Mouse (Mus musculus): ENCODE measurements at regions not wholly inside any gene's neighbourhood (a gene's known extent, or its start where the extent isn't known, plus 50 kb on each side); places are given as distances from the start of the nearest gene placed in this dataset.

- H3K4me3 ChIP-seq: no peak overlapping the region
- no peaks in the 10 kb centered on the region for H3K27me3 ChIP-seq
- H3K27ac ChIP-seq: peak overlapping the region; percentile 34; the same call in 1 of the 2 replicates
- H3K4me1 ChIP-seq: peaks cover 14% of the 10 kb centered on the region
- no peak overlapping the region for H3K4me2 ChIP-seq
- WGBS: 33% methylated on average over 2 of the region's 2 CpGs
- H3K9ac ChIP-seq: no peak overlapping the region
- H3K36me3 ChIP-seq: no peaks in the 10 kb centered on the region
- ATAC-seq (ENCODE audit: insufficient number of reproducible peaks, low FRiP score, low TSS enrichment, low read depth): no peak
- H3K9me3 ChIP-seq: no peaks in the 10 kb centered on the region
Measured at GRCm38 (mm10) chr14:62159690-62160089, 132.7 kb upstream of the Rnaseh2b start.

GRCm38 (mm10) chr14:62163120-62163796, 129.1 kb upstream of the Rnaseh2b start:
- H3K27ac ChIP-seq: no peak overlapping the region
- 45% methylated on average over 12 of the region's 12 CpGs for WGBS
- H3K4me3 ChIP-seq: no peak overlapping the region
- no peak overlapping the region for H3K9ac ChIP-seq
- no peak overlapping the region for H3K4me2 ChIP-seq
- H3K36me3 ChIP-seq: no peaks in the 10 kb centered on the region
- no peaks in the 10 kb centered on the region for H3K27me3 ChIP-seq
- H3K4me1 ChIP-seq: peaks cover 14% of the 10 kb centered on the region
- ATAC-seq (ENCODE audit: insufficient number of reproducible peaks, low FRiP score, low TSS enrichment, low read depth): no peak
- no peaks in the 10 kb centered on the region for H3K9me3 ChIP-seq

GRCm38 (mm10) chr14:62164918-62165317, 127.5 kb upstream of the Rnaseh2b start:
- H3K4me3 ChIP-seq: no peak overlapping the region
- no peaks in the 10 kb centered on the region for H3K36me3 ChIP-seq
- H3K4me2 ChIP-seq: no peak overlapping the region
- H3K27me3 ChIP-seq: no peaks in the 10 kb centered on the region
- ATAC-seq (ENCODE audit: insufficient number of reproducible peaks, low FRiP score, low TSS enrichment, low read depth): no peak
- H3K9me3 ChIP-seq: no peaks in the 10 kb centered on the region
- H3K27ac ChIP-seq: no peak overlapping the region
- 70% methylated on average over 4 of the region's 4 CpGs for WGBS
- peaks cover 7% of the 10 kb centered on the region for H3K4me1 ChIP-seq
- no peak overlapping the region for H3K9ac ChIP-seq

- ATAC-seq (ENCODE audit: insufficient number of reproducible peaks, low FRiP score, low TSS enrichment, low read depth): no peak
- Histone ChIP-seq H3K36me3 (no peaks in the 10 kb centered on the region), H3K4me3 (no peak overlapping the region), H3K27me3 (no peaks in the 10 kb centered on the region), H3K9ac (no peak overlapping the region), H3K27ac (no peak overlapping the region), H3K9me3 (no peaks in the 10 kb centered on the region), H3K4me1 (peaks cover 10% of the 10 kb centered on the region; the same call in 1 of the 2 replicates), H3K4me2 (no peak overlapping the region)
- 68% methylated on average over 1 of the region's 1 CpGs for WGBS
Measured at GRCm38 (mm10) chr14:62166006-62166405, 126.4 kb upstream of the Rnaseh2b start.

- no peak overlapping the region for H3K4me3 ChIP-seq
- no peak for ATAC-seq (ENCODE audit: insufficient number of reproducible peaks, low FRiP score, low TSS enrichment, low read depth)
- no peaks in the 10 kb centered on the region for H3K36me3 ChIP-seq
- H3K27ac ChIP-seq: no peak overlapping the region
- no peak overlapping the region for H3K4me2 ChIP-seq
- no peaks in the 10 kb centered on the region for H3K9me3 ChIP-seq
- WGBS: 66% methylated on average over 5 of the region's 5 CpGs
- peaks cover 15% of the 10 kb centered on the region; the same call in 1 of the 2 replicates for H3K4me1 ChIP-seq
- H3K27me3 ChIP-seq: no peaks in the 10 kb centered on the region
- no peak overlapping the region for H3K9ac ChIP-seq
Measured at GRCm38 (mm10) chr14:62166596-62166995, 125.8 kb upstream of the Rnaseh2b start.

- Histone ChIP-seq H3K9ac (no peak overlapping the region), H3K4me1 (peaks cover 19% of the 10 kb centered on the region; the same call in 1 of the 2 replicates), H3K9me3 (no peaks in the 10 kb centered on the region), H3K36me3 (no peaks in the 10 kb centered on the region), H3K4me2 (no peak overlapping the region), H3K27me3 (no peaks in the 10 kb centered on the region), H3K4me3 (no peak overlapping the region), H3K27ac (no peak overlapping the region)
- ATAC-seq (ENCODE audit: insufficient number of reproducible peaks, low FRiP score, low TSS enrichment, low read depth): no peak
- WGBS: 75% methylated on average over 6 of the region's 6 CpGs
Measured at GRCm38 (mm10) chr14:62167090-62167489, 125.3 kb upstream of the Rnaseh2b start.

GRCm38 (mm10) chr14:62168711-62169110, 123.7 kb upstream of the Rnaseh2b start:
- no peak for ATAC-seq (ENCODE audit: insufficient number of reproducible peaks, low FRiP score, low TSS enrichment, low read depth)
- WGBS: 72% methylated on average over 6 of the region's 6 CpGs
- peaks cover 18% of the 10 kb centered on the region for H3K4me1 ChIP-seq
- H3K4me3 ChIP-seq: no peak overlapping the region
- no peak overlapping the region for H3K4me2 ChIP-seq
- no peak overlapping the region for H3K27ac ChIP-seq
- H3K36me3 ChIP-seq: no peaks in the 10 kb centered on the region
- H3K9ac ChIP-seq: no peak overlapping the region
- H3K9me3 ChIP-seq: no peaks in the 10 kb centered on the region
- H3K27me3 ChIP-seq: no peaks in the 10 kb centered on the region

GRCm38 (mm10) chr14:62170385-62170784, 122.0 kb upstream of the Rnaseh2b start:
- Histone ChIP-seq H3K4me3 (no peak overlapping the region), H3K9ac (no peak overlapping the region), H3K27me3 (no peaks in the 10 kb centered on the region), H3K36me3 (no peaks in the 10 kb centered on the region), H3K4me1 (peaks cover 29% of the 10 kb centered on the region), H3K4me2 (no peak overlapping the region), H3K9me3 (no peaks in the 10 kb centered on the region), H3K27ac (no peak overlapping the region)
- ATAC-seq (ENCODE audit: insufficient number of reproducible peaks, low FRiP score, low TSS enrichment, low read depth): no peak
- WGBS: 67% methylated on average over 5 of the region's 5 CpGs

- Histone ChIP-seq H3K27ac (peak overlapping the region; percentile 68), H3K4me2 (no peak overlapping the region)
- 55% methylated on average over 15 of the region's 15 CpGs for WGBS
Measured at GRCm38 (mm10) chr14:62171256-62172047, 120.9 kb upstream of the Rnaseh2b start.

GRCm38 (mm10) chr14:62173835-62174530, 118.4 kb upstream of the Rnaseh2b start:
- Histone ChIP-seq H3K4me1 (peaks cover 32% of the 10 kb centered on the region), H3K9ac (no peak overlapping the region), H3K27ac (no peak overlapping the region), H3K4me3 (no peak overlapping the region), H3K27me3 (no peaks in the 10 kb centered on the region), H3K4me2 (no peak overlapping the region), H3K36me3 (no peaks in the 10 kb centered on the region), H3K9me3 (no peaks in the 10 kb centered on the region)
- ATAC-seq (ENCODE audit: insufficient number of reproducible peaks, low FRiP score, low TSS enrichment, low read depth): no peak
- 52% methylated on average over 16 of the region's 16 CpGs for WGBS

More at GRCm38 (mm10) chr14:62171256-62172047, 120.9 kb upstream of the Rnaseh2b start:
- Histone ChIP-seq H3K9ac (no peak overlapping the region), H3K4me1 (peaks cover 32% of the 10 kb centered on the region), H3K36me3 (no peaks in the 10 kb centered on the region), H3K4me3 (no peak overlapping the region), H3K9me3 (no peaks in the 10 kb centered on the region), H3K27me3 (no peaks in the 10 kb centered on the region)
- ATAC-seq (ENCODE audit: insufficient number of reproducible peaks, low FRiP score, low TSS enrichment, low read depth): no peak

GRCm38 (mm10) chr14:62175384-62176048, 116.9 kb upstream of the Rnaseh2b start:
- no peak overlapping the region for H3K9ac ChIP-seq
- ATAC-seq (ENCODE audit: insufficient number of reproducible peaks, low FRiP score, low TSS enrichment, low read depth): peak; percentile 72; the same call in 1 of the 2 replicates
- H3K4me3 ChIP-seq: no peak overlapping the region
- 36% methylated on average over 12 of the region's 12 CpGs for WGBS
- H3K4me1 ChIP-seq: peaks cover 30% of the 10 kb centered on the region
- 0 out of 2 replicates have a peak overlapping the region, but pooled peaks have one; percentile 17 for H3K27ac ChIP-seq
- H3K9me3 ChIP-seq: no peaks in the 10 kb centered on the region
- H3K36me3 ChIP-seq: no peaks in the 10 kb centered on the region
- H3K27me3 ChIP-seq: no peaks in the 10 kb centered on the region
- no peak overlapping the region for H3K4me2 ChIP-seq

Measured in limb, embryonic 15.5 days (tissue).